Mouse (Mus musculus) small intestine, adult 2 months (tissue): Measurements from ENCODE around the gene Tpp2.

Source experiments
- CTCF ChIP-seq: fragments of 200-500 bp; IDR thresholded peaks from 2 replicates; pipeline ENCODE4 v1.5.1; 2012; ENCODE audit warnings: low read depth, mild to moderate bottlenecking, control low read depth, inconsistent platforms, low read length, moderate library complexity, mixed read lengths; ENCODE audit not compliant: insufficient replicate concordance, insufficient read length; ENCODE audit errors: extremely low read depth
- POLR2A ChIP-seq: fragments of 200-500 bp; IDR thresholded peaks from 2 replicates; pipeline ENCODE4 v1.6.1; 2012; ENCODE audit warnings: low read depth, mild to moderate bottlenecking, control low read depth, inconsistent platforms, low read length, moderate library complexity

DNA sequence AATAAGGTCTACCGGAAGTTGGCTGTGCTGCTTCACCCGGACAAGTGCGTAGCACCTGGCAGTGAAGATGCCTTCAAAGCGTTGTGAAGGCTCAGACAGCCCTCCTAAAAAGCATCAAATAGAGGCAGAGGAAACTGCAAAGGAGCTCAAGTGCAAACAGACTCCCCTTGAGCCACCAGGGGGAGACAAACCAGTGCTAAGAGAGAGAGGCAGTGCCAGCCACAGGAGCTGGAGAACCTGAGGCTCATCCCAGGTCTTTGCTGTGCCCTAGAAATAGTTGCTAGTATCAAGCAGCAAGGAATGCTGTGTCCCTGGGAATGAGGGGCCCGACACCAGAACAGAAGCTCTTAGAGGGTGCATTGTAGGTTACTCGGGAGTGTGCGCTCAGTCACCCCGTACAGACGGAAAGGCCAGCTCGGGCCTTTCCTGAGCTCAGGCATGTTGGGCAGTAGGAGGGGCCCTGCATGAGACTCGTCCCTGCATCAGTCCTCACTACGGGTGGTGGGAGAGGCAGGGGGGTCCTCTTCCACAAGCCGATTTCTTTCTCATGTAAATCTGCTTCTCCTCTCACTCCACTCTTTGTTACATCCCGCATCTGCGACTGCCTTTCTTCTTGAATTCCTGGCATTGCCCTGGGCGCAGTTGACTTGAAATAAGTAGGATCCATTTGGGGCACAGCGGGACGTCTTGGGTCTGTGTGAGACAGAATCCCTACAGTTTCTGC is 34.3 kb upstream of the Tpp2 start:
- TF ChIP-seq CTCF (peak; percentile 68; the same call in 1 of the 2 replicates), POLR2A (no peak)
